Mouse (Mus musculus): Measurements from ENCODE around the gene E2f1. TPM values are rescaled to one million over a fixed set of nuclear protein-coding genes. Genes with fewer than 3 reads are reported as not detected.

Gene E2f1
- total and polyA plus RNA-seq, 3 experiments, result 5.1 to 19.6 (median 5.3) TPM

DNA sequence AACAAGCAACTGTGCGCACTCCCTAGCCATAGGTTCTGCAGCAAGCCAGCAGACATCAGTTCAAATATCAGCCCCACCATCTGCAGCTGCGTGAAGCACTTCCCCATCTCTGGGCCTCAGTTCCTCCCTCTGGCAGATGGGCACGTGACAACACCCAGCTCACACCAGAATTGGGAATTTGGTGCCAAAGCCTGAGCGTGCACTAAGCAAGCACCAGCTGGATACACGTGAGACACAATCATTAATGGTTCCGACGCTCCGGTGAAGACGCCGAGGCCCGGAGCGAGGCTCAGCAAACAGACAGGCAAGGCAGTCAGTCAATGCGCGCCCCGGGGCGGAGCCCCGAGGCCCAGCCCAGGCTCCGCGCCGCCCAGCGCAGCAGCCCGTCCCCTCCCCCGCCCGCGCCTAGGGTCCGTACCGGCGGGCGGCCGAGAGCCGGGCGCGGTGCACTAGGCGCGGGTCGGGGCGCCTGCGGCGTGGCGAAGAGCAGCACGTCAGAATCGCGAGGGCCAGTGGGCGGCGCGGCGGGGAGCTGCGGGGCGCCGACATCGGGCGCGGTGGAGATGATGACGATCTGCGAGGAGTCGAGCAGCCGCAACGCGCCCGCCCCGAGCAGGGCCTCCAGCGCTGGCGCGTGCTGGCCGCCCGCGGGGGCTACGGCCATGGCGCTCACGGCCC is 482 bp downstream of the E2f1 start:
- H3K4me2 ChIP-seq (ENCODE audit: insufficient read depth, low read depth, poor library complexity, severe bottlenecking), result peak overlapping the region; percentile 88
- no peak for TF ChIP-seq GABPA (IDR thresholded peaks at IDR 0.05; ENCODE audit: insufficient replicate concordance, low read depth, low read length)
- TF ChIP-seq CHD2 (IDR thresholded peaks at IDR 0.05; ENCODE audit: low read length), result peak; percentile 31; the same call in 1 of the 2 replicates
- 0 out of 2 replicates have a peak, but pooled peaks have one; percentile 51 for TF ChIP-seq NELFE (IDR thresholded peaks at IDR 0.05; ENCODE audit: low read depth, low read length)
- no peak for TF ChIP-seq MAFK (IDR thresholded peaks at IDR 0.05; ENCODE audit: insufficient replicate concordance, low read length)
- no peak for TF ChIP-seq PAX5 (IDR thresholded peaks at IDR 0.05; ENCODE audit: low read length)
- TF ChIP-seq JUND (conservative IDR thresholded peaks at IDR 0.05; ENCODE audit: low read depth, low read length), result no peak
- no peak for TF ChIP-seq RAD21 (IDR thresholded peaks at IDR 0.05; ENCODE audit: low read depth, low read length)
- peak; percentile 32 for TF ChIP-seq HCFC1 (IDR thresholded peaks at IDR 0.05; ENCODE audit: low read depth, low read length)
- no peak for TF ChIP-seq JUN (IDR thresholded peaks at IDR 0.05; ENCODE audit: insufficient read depth, low read depth, low read length)
- peak; percentile 82 for TF ChIP-seq SIN3A (IDR thresholded peaks at IDR 0.05; ENCODE audit: low read length)
- TF ChIP-seq POLR2A (IDR thresholded peaks at IDR 0.05; ENCODE audit: low read depth, low read length), result peak; percentile 44; the same call in 1 of the 2 replicates
- TF ChIP-seq MEF2A (IDR thresholded peaks at IDR 0.05; ENCODE audit: borderline replicate concordance, low read depth, low read length), result no peak
- TF ChIP-seq SMC3 (IDR thresholded peaks at IDR 0.05; ENCODE audit: low read depth, low read length), result no peak
- TF ChIP-seq ETS1 (conservative IDR thresholded peaks at IDR 0.05; ENCODE audit: low read depth, low read length), result no peak
- no peak for TF ChIP-seq E2F4 (IDR thresholded peaks at IDR 0.05; ENCODE audit: insufficient replicate concordance, low read depth, low read length)
- no peak for TF ChIP-seq CTCF (conservative IDR thresholded peaks at IDR 0.05 in 1 of 2, IDR thresholded peaks at IDR 0.05 in 1 of 2; ENCODE audit: low read depth in 2 of 2, low read length in 2 of 2)
- no peak for TF ChIP-seq ZNF384 (IDR thresholded peaks at IDR 0.05; ENCODE audit: low read depth, low read length)
- no peak for TF ChIP-seq MYC (IDR thresholded peaks at IDR 0.05; ENCODE audit: low read depth, low read length)
- no peak for TF ChIP-seq ZKSCAN1 (IDR thresholded peaks at IDR 0.05; ENCODE audit: borderline replicate concordance, low read depth, low read length)
- TF ChIP-seq TBP (conservative IDR thresholded peaks at IDR 0.05; ENCODE audit: low read depth, low read length), result no peak
- TF ChIP-seq ZMIZ1 (IDR thresholded peaks at IDR 0.05; ENCODE audit: low read depth, low read length), result no peak
- peak; percentile 89 for TF ChIP-seq MAX (IDR thresholded peaks at IDR 0.05; ENCODE audit: low read length)
- no peak for TF ChIP-seq POLR2AphosphoS2 (IDR thresholded peaks at IDR 0.05; ENCODE audit: low read depth, low read length)
- peak; percentile 98 for TF ChIP-seq BHLHE40 (IDR thresholded peaks at IDR 0.05; ENCODE audit: low read depth, low read length)
- TF ChIP-seq MXI1 (IDR thresholded peaks at IDR 0.05; ENCODE audit: low read depth, low read length), result peak; percentile 90
- TF ChIP-seq TCF12 (IDR thresholded peaks at IDR 0.05; ENCODE audit: low read depth, low read length), result 0 out of 2 replicates have a peak, but pooled peaks have one; percentile 27
- no peak for TF ChIP-seq MAZ (IDR thresholded peaks at IDR 0.05; ENCODE audit: low read depth, low read length)
- TF ChIP-seq USF2 (conservative IDR thresholded peaks at IDR 0.05; ENCODE audit: low read depth, low read length), result peak; percentile 76
- no peak for TF ChIP-seq ZC3H11A (IDR thresholded peaks at IDR 0.05; ENCODE audit: low read depth, low read length)
- TF ChIP-seq NRF1 (IDR thresholded peaks at IDR 0.05; ENCODE audit: low read depth, low read length), result no peak; the same call in 1 of the 2 replicates
- TF ChIP-seq USF1 (IDR thresholded peaks at IDR 0.05; ENCODE audit: low read depth, low read length), result peak; percentile 84
- TF ChIP-seq ELF1 (IDR thresholded peaks at IDR 0.05; ENCODE audit: low read depth, low read length), result peak; percentile 34; the same call in 1 of the 2 replicates
- no peak for TF ChIP-seq RCOR1 (conservative IDR thresholded peaks at IDR 0.05; ENCODE audit: low read depth, low read length)
- no peak for TF ChIP-seq UBTF (IDR thresholded peaks at IDR 0.05; ENCODE audit: low read depth, low read length)
- 0 out of 2 replicates have a peak, but pooled peaks have one; percentile 29 for TF ChIP-seq KAT2A (IDR thresholded peaks at IDR 0.05; ENCODE audit: insufficient replicate concordance, low read length)
- TF ChIP-seq IRF4 (IDR thresholded peaks at IDR 0.05; ENCODE audit: low read depth, low read length), result no peak
- in situ Hi-C loops (cut with MboI; ENCODE audit: low pct_ligation_motif_present, low pct_unique_long_range_greater_than_20kb, low sequenced_read_pairs), result no loop called here
- peak overlapping the region; percentile 74 to 95 (median 75) for H3K4me3 ChIP-seq (replicated peaks in 1 of 3; ENCODE audit: low read depth in 2 of 3, low read length in 2 of 3, poor library complexity in 1 of 3)
- DNase-seq (ENCODE audit: extremely low read depth), result peak; percentile 80
- H3K27ac ChIP-seq (ENCODE audit: insufficient read depth, low read depth), result peak overlapping the region; percentile 56
- H3K36me3 ChIP-seq (replicated peaks in 1 of 2; ENCODE audit: control insufficient read depth in 1 of 2, insufficient read depth in 1 of 2, low read length in 1 of 2), result peaks cover 3 to 25% of the 10 kb centered on the region in 2 experiments
- peaks cover 4 to 48% of the 10 kb centered on the region in 2 experiments for H3K4me1 ChIP-seq (ENCODE audit: control insufficient read depth in 1 of 2, insufficient read depth in 2 of 2)
- no peaks in the 10 kb centered on the region for H3K9me3 ChIP-seq (replicated peaks; ENCODE audit: low read length)
- dilution Hi-C loops (cut with MboI; ENCODE audit: extremely low pct_ligation_motif_present, extremely low pct_unique_long_range_greater_than_20kb, low sequenced_read_pairs), result no loop called here
- peak overlapping the region; percentile 64 for H3K9ac ChIP-seq (ENCODE audit: insufficient read depth, low read depth)
- H3K27me3 ChIP-seq (replicated peaks), result no peaks in the 10 kb centered on the region
- H3K79me2 ChIP-seq (replicated peaks; ENCODE audit: control insufficient read depth, extremely low read depth, insufficient read depth, poor library complexity, severe bottlenecking), result peaks cover 22% of the 10 kb centered on the region

Data from CH12.LX (cell line).